Mouse (Mus musculus) hindbrain, embryonic 11.5 days (tissue): ENCODE data around the gene Fam217a. TPM values are rescaled to one million over a fixed set of nuclear protein-coding genes. Genes with fewer than 3 reads are reported as not detected.
"Not testable (repeated sequence)": the region's sequence is repeated elsewhere in the genome, so short reads cannot be mapped to it uniquely, and the experiment has no call there.

Source experiments
- ATAC-seq: fragments of 200-750 bp; cut with Nextera tagmentation; 2 replicates; pipeline ENCODE4 v1.8.0; 2017; ENCODE audit warnings: mild to moderate bottlenecking, moderate TSS enrichment, moderate library complexity; ENCODE audit not compliant: low FRiP score
- DNase-seq: peaks from one replicate; pipeline ENCODE4 v3.0.0-alpha.2; 2015; ENCODE audit warnings: low spot score
- H3K27ac ChIP-seq: fragments of 300-500 bp; sonication (generic); 2 replicates; pipeline ENCODE4 v1.5.1; 2014; ENCODE audit warnings: mild to moderate bottlenecking, low read depth, low read length
- H3K27me3 ChIP-seq: fragments of 300-500 bp; sonication (generic); 2 replicates; pipeline ENCODE4 v1.6.1; 2014; ENCODE audit warnings: mild to moderate bottlenecking, low read length, moderate library complexity, mixed read lengths; ENCODE audit not compliant: control insufficient read depth, insufficient read depth
- H3K36me3 ChIP-seq: fragments of 300-500 bp; sonication (generic); 2 replicates; pipeline ENCODE4 v1.6.1; 2014; ENCODE audit warnings: mild to moderate bottlenecking, low read length, moderate library complexity, mixed read lengths; ENCODE audit not compliant: control insufficient read depth, insufficient read depth
- H3K4me1 ChIP-seq: fragments of 300-500 bp; sonication (generic); replicated peaks from 2 replicates; pipeline ENCODE4 v1.6.1; 2014; ENCODE audit warnings: low read length, mixed read lengths; ENCODE audit not compliant: control insufficient read depth, insufficient read depth
- H3K4me2 ChIP-seq: fragments of 300-500 bp; sonication (generic); replicated peaks from 2 replicates; pipeline ENCODE4 v1.6.1; 2014; ENCODE audit warnings: mild to moderate bottlenecking, low read depth, low read length
- H3K4me3 ChIP-seq: fragments of 300-500 bp; sonication (generic); 2 replicates; pipeline ENCODE4 v1.5.1; 2014; ENCODE audit warnings: low read depth, low read length
- H3K9ac ChIP-seq: fragments of 300-500 bp; sonication (generic); 2 replicates; pipeline ENCODE4 v1.6.1; 2014; ENCODE audit warnings: low read depth, low read length
- H3K9me3 ChIP-seq: fragments of 300-500 bp; sonication (generic); 2 replicates; pipeline ENCODE4 v1.6.1; 2016; ENCODE audit warnings: low read length; ENCODE audit not compliant: control insufficient read depth
- WGBS: fragments of 180-500 bp; shearing (Covaris S2); extraction: QIAGEN DNeasy Blood & Tissue Kit; methylation state at CpG from one replicate; pipeline ENCODE4 v1.1.7; 2014; 5-methylcytosine and 5-hydroxymethylcytosine counted together
- polyA plus RNA-seq: library from polyadenylated mRNA; unstranded; fragments of >200 nt; fragmentation: Nextera tagmentation; extraction: Ambion mirVana; gene quantifications from 2 replicates; pipeline ENCODE4 v1.2.1, GENCODE M21; 2014

The Fam217a gene
- polyA plus RNA-seq, 1 experiment from 2014 or later = 2.1 TPM

DNA sequence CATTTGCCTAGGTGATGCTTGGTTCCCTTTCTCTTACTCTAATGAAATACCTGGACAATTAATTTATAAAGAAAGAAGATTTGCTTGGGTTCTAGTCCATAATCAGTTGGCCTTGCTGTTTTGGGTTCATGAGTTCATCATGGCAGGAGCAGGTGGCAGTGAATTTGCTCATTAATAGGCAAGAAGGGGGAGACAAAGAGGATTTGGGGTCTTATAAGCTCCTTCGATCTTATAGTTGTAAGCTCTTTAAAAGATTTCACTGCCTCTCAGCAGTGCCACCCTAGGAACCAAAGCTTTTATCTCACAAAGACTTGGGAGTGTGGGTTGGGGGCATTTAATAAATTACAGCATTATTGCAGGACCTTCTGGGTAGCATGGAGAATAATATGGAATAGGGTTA lies 31.2 kb downstream of the Fam217a start:
- Histone ChIP-seq H3K9ac (no peak overlapping the region), H3K4me3 (no peak overlapping the region), H3K27me3 (no peaks in the 10 kb centered on the region), H3K4me1 (no peaks in the 10 kb centered on the region), H3K27ac (no peak overlapping the region), H3K9me3 (no peaks in the 10 kb centered on the region), H3K4me2 (no peak overlapping the region), H3K36me3 (peaks cover 18% of the 10 kb centered on the region)
- WGBS = 100% methylated on average over 1 of the region's 1 CpGs
- ATAC-seq (no peak), DNase-seq (no peak)

DNA sequence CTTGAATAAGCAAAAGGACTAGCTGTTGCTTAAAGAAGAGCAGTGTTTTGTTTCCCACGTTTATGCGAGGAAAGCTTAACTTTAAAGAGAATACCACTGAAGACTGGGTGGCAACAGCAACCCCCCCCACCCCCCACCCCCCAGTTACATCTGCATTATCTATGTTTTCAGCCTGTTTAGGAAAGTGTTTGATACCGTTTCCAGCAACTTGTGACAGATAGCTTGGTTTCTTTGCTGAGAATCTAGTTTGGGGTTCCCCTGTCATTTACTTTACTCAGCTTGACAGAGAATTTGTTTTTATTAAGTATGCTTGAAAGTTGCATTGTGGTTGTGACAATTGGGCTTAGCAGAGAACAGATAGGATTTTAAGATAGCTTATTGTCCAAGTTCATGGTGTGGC lies 47.6 kb downstream of the Fam217a start:
- DNase-seq = no peak
- Histone ChIP-seq H3K27ac (no peak overlapping the region), H3K4me2 (peak overlapping the region; percentile 54), H3K4me1 (peaks cover 2% of the 10 kb centered on the region; the same call in 1 of the 2 replicates), H3K27me3 (no peaks in the 10 kb centered on the region), H3K4me3 (peak overlapping the region; percentile 95), H3K36me3 (no peaks in the 10 kb centered on the region; the same call in 1 of the 2 replicates), H3K9me3 (no peaks in the 10 kb centered on the region), H3K9ac (peak overlapping the region; percentile 95)
- 15% methylated on average over 3 of the region's 3 CpGs for WGBS
- ATAC-seq = no peak

DNA sequence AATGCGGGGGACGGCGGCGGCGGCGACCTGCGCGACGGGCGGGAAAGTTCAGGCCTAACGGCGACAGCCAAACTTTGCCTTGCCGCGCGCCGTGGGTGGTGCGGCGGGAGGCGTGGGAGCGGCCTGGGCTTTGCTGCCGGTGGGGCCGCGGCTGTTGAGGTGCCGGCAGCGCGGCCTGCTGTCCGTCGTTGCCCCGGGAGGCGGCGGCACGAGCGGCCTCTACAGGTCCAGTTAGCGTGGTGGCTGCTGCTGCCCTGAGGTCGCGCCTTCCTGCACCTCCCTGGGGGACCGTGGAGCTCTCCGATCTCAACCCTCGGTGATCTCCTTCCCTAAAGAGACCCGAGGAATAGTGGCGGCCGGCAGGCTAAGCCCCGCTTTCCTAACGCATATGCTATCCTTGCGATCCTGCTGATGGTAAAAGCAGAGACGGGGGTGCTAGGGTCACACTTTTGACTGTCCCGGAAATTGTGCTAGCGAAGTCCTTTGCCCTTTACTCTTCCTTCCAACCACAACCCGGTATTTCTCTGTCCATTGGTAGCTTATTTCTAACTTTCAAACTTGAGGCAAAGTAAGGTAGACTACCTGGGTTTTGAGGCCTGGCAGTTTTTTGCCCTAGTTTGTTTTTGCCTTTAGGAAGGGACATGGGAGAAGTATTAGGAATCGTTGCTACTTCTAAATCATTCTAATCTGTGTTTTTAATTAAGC lies 48.2 kb downstream of the Fam217a start:
- Histone ChIP-seq H3K36me3 (no peaks in the 10 kb centered on the region), H3K4me3 (peak overlapping the region; percentile 95), H3K9ac (peak overlapping the region; percentile 95), H3K9me3 (no peaks in the 10 kb centered on the region), H3K4me2 (peak overlapping the region; percentile 54), H3K27ac (peak overlapping the region; percentile 96), H3K27me3 (no peaks in the 10 kb centered on the region), H3K4me1 (peaks cover 2% of the 10 kb centered on the region; the same call in 1 of the 2 replicates)
- ATAC-seq (peak; percentile 58), DNase-seq (peak; percentile 75)
- WGBS = 1% methylated on average over 42 of the region's 50 CpGs

DNA sequence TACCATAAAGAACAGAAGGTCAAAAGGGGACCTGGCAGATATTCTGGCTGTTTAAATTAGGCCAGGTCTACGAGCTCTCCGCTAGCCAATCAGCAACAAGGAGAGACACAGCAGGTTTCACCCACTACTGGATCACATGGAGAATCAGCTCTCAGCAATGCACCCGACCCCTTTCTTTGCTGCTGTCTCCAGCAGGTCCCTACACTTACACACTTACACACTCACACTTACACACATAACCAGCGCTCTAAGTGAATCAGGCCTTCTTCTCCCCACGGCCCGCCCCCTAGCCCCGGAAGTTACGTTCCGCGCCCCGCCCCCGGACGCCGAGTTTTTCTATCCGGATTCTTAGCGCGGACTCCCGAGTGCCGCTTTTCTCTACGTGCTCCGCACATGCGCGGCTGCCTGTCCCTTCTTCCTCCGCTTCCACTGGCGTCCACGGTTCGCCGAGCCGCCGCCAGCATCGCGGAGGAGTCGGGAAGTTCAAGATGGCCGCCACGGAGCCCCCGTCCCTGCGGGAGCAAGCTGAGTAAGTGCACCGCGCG lies 48.9 kb downstream of the Fam217a start, which contains the start of gene Prpf4b:
Gene Prpf4b (plus strand): TSS at position 137 of the 545 bp plus-strand sequence.
- Histone ChIP-seq H3K9ac (peak within 1 kb of the TSS; percentile 95), H3K27me3 (no peaks in the 10 kb centered on the region), H3K36me3 (no peaks in the 10 kb centered on the region), H3K4me3 (peak within 1 kb of the TSS; percentile 95), H3K9me3 (no peaks in the 10 kb centered on the region), H3K27ac (peak within 1 kb of the TSS; percentile 96), H3K4me2 (peak within 1 kb of the TSS; percentile 54), H3K4me1 (peaks cover 2% of the 10 kb centered on the region; the same call in 1 of the 2 replicates)
- peak; percentile 94 for DNase-seq
- ATAC-seq = peak; percentile 86
- WGBS = under 1% methylated on average over 40 of the region's 40 CpGs

DNA sequence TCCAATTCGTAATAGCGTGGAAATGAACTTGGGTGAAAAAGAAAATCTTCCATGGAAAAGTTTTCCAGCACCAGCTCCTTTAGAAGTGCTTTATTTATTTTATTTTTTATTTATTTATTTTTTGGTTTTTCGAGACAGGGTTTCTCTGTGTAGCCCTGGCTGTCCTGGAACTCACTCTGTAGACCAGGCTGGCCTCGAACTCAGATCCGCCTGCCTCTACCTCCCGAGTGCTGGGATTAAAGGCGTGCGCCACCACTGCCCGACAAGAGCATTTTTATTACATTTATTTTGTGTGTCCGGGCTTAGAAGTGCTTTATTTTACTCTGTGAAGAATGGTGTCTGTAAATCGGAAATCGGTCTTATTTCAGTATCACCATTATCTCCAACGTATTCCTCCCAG lies 49.4 kb downstream of the Fam217a start:
- ATAC-seq = peak; percentile 41
- Histone ChIP-seq H3K4me3 (peak overlapping the region; percentile 95), H3K9ac (peak overlapping the region; percentile 95), H3K4me2 (peak overlapping the region; percentile 54), H3K27ac (peak overlapping the region; percentile 96)
- not testable (repeated sequence) for H3K4me1 ChIP-seq, H3K27me3 ChIP-seq, DNase-seq, H3K9me3 ChIP-seq, H3K36me3 ChIP-seq
- 17% methylated on average over 13 of the region's 13 CpGs for WGBS

DNA sequence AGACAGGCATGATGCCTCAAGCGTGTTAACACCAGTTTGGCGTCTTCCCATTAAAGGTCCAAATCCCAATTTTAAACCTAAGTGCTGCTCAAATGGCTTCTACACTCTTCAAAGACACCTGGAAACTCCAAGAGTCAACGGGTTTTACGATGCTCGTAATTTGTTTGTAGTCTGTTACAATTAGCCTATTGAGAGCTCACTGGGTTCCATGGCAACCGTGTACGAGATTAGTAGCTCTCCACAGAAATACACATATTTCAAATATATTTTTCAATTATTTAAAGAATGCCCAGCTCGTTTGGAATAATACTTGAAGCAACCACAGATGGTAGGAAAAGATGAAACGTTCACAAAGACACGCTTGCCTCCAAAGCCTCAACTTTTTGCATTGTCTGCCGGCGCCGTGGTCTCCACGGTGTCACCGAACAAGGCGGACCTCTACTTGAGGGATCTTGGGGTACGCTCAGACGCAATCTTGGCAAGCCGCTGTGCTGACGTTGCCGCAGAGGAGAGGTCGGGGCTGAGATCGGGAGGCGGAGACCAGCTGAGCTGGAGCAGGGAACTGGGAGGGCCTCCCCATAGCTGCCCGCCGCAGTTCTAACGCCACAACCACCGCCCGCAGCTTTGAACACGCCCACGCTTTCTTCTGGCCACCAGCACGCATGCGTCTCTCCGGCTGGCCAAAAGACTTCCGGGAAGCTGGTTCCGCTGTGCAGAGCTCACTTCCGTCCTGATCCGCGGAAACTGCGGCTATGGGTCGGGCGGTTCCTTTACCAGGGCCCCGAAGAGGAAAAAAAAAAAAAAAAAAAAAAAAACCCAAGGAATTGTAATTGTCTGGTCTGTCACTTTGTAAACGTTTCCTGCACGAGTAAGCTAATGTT lies 50.1 kb downstream of the Fam217a start:
- Histone ChIP-seq H3K27me3 (no peaks in the 10 kb centered on the region), H3K9me3 (no peaks in the 10 kb centered on the region), H3K4me1 (peaks cover 2% of the 10 kb centered on the region; the same call in 1 of the 2 replicates), H3K27ac (peak overlapping the region; percentile 82), H3K36me3 (no peaks in the 10 kb centered on the region), H3K9ac (peak overlapping the region; percentile 63), H3K4me3 (peak overlapping the region; percentile 95), H3K4me2 (peak overlapping the region; percentile 54)
- 4% methylated on average over 45 of the region's 45 CpGs for WGBS
- DNase-seq = peak; percentile 94
- peak; percentile 89 for ATAC-seq

DNA sequence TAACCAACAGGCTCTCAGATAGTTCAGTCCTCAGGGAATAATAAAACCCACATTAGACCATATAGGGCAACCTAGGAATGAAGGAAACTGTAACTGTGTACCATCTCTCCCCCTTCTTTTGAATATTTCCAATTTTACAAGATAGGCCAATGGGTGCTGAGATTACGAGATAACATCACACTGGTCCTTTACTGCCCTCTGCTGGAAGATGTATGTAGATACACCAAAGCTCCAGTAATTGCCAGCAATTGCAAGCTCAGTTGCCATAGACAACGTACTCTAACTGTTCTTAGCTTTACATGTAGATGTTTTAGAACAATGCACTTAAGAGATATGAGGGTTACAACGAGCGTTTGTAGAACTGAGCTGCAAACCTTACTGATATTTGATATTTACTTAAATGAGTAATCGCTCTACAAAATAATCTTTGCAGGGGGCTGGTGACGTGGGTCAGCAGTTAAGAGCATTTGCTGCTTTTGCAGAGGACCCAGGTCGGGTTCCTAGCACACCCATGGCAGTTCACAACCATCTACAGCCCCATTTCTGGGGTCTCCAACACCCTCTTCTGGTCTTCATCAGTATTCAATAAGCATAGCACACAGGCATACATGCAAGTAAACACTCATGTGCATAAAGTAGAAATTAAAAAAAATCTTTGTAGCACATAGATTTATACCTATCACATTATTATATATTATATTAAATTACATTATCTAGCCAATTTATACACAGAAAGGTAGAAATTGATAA lies 59.5 kb downstream of the Fam217a start:
- Histone ChIP-seq H3K4me2 (no peak overlapping the region), H3K4me1 (no peaks in the 10 kb centered on the region), H3K9me3 (no peaks in the 10 kb centered on the region), H3K27me3 (no peaks in the 10 kb centered on the region), H3K9ac (no peak overlapping the region), H3K36me3 (no peaks in the 10 kb centered on the region), H3K27ac (no peak overlapping the region), H3K4me3 (no peak overlapping the region)
- ATAC-seq (peak; percentile 65), DNase-seq (peak; percentile 83)
- 44% methylated on average over 7 of the region's 7 CpGs for WGBS

DNA sequence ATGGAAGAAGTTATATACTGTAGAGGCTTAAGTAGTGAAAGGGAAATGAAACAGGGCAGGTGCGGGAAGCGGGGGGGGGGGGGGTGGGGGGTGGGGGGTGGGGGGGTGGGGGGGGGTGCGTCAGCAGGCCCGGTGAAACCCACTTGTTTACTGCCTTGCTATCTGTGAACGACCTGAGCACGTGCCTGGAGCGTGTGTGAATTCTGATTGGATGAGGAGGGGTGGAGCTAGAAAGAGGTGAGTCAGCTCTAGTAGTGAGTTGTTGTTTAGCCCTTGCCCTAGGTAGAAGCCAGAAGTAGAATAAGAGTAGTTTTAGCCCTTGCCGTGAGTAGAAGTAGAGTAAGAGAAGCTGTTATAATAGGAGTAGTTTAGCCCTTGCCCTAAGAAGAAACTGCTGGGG lies 62.9 kb downstream of the Fam217a start:
- H3K9ac ChIP-seq, DNase-seq, H3K9me3 ChIP-seq, ATAC-seq, H3K4me1 ChIP-seq, H3K27me3 ChIP-seq, H3K4me2 ChIP-seq, H3K36me3 ChIP-seq, H3K4me3 ChIP-seq, H3K27ac ChIP-seq: not testable (repeated sequence)
- WGBS = 59% methylated on average over 6 of the region's 8 CpGs
